Mouse (Mus musculus): ENCODE measurements at regions not wholly inside any gene's neighbourhood (a gene's known extent, or its start where the extent isn't known, plus 50 kb on each side); places are given as distances from the start of the nearest gene placed in this dataset.
"Not testable (repeated sequence)": the region's sequence is repeated elsewhere in the genome, so short reads cannot be mapped to it uniquely, and the experiment has no call there.

DNA sequence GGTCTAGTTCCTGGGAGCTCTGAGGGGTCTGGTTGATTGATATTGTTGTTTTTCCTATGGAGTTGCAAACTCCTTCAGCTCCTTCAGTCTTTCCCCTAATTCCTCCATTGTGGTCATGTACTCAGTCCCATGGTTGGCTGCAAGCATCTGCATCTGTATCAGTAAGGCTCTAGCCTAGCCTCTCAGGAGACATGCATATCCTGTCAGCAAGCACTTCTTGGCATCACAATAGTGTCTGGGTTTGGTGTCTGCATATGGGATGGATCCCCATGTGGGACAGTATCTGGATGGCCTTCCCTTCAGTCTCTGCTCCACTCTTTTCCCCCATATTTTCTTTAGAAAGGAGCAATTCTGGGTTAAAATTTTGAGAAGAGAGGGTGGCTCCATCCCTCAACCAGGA lies 205.7 kb upstream of the Tmprss15 start:
- not testable (repeated sequence) for TF ChIP-seq SMC3 (IDR thresholded peaks at IDR 0.05; ENCODE audit: low read depth, low read length); CTCF (IDR thresholded peaks at IDR 0.05 in 2 of 3, conservative IDR thresholded peaks at IDR 0.05 in 1 of 3; ENCODE audit: control insufficient read depth in 1 of 3, insufficient read depth in 1 of 3, low read depth in 2 of 3, low read length in 3 of 3, poor library complexity in 1 of 3, severe bottlenecking in 1 of 3); MEF2A (IDR thresholded peaks at IDR 0.05; ENCODE audit: extremely low read depth, insufficient replicate concordance, low read depth, low read length, poor library complexity, severe bottlenecking); TCF12 (IDR thresholded peaks at IDR 0.05; ENCODE audit: low read depth, low read length); POLR2A (IDR thresholded peaks at IDR 0.05; ENCODE audit: control insufficient read depth in 1 of 2, insufficient read depth in 1 of 2, low read depth in 1 of 2, low read length in 2 of 2, poor library complexity in 1 of 2); KAT2A (conservative IDR thresholded peaks at IDR 0.05; ENCODE audit: low read depth, low read length); RAD21 (IDR thresholded peaks at IDR 0.05; ENCODE audit: low read depth, low read length); TBP (IDR thresholded peaks at IDR 0.05; ENCODE audit: low read depth, low read length); HCFC1 (IDR thresholded peaks at IDR 0.05; ENCODE audit: low read depth, low read length); ZC3H11A (IDR thresholded peaks at IDR 0.05; ENCODE audit: low read depth, low read length)
